Mouse (Mus musculus) brain, embryonic 14.5 days (tissue): ENCODE results near the gene Thrb.

Source experiments
- CTCF ChIP-seq: fragments of 200-500 bp; IDR thresholded peaks from 2 replicates; pipeline ENCODE4 v1.5.1; 2012; ENCODE audit warnings: inconsistent platforms, mild to moderate bottlenecking, moderate library complexity, borderline replicate concordance; ENCODE audit not compliant: insufficient read depth, insufficient read length; ENCODE audit errors: extremely low read depth
- POLR2A ChIP-seq: fragments of 200-500 bp; IDR thresholded peaks from 2 replicates; pipeline ENCODE4 v1.6.1; 2012; ENCODE audit warnings: mild to moderate bottlenecking, inconsistent platforms, borderline replicate concordance; ENCODE audit not compliant: poor library complexity, insufficient read depth, insufficient read length, severe bottlenecking; ENCODE audit errors: extremely low read depth

DNA sequence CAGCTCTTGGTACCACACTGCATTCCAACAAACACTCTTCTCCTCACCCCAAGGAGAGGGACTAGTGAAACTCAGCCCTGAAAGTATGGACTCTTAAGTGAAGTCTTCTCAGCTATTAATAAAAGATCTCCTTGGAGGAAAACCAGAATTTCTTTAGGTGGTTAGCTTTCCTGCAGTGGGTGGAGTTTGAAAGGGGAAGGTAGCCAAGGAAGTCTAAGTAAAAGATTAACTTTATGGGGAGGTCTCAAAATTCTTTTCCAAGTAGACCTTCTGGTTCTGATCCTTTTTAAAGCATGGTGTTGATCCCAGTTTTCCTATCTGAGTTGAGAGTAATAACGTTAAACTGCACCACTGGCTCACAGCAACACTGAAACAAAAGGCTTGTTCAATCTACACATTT lies 31.2 kb downstream of the Thrb start:
- TF ChIP-seq CTCF (no peak), POLR2A (no peak)
